Mouse (Mus musculus) heart, postnatal 36 days (tissue): Measurements from ENCODE around the gene Gm28891. TPM values are rescaled to one million over a fixed set of nuclear protein-coding genes. Genes with fewer than 3 reads are reported as not detected.
"Not testable (repeated sequence)": the region's sequence is repeated elsewhere in the genome, so short reads cannot be mapped to it uniquely, and the experiment has no call there.

Source experiments
- DNase-seq, 2 experiments: peaks; one replicate each; pipeline ENCODE4 v3.0.0; 2021 to 2022
- intact Hi-C: fragments of 180-260 bp; cut with DNase I; formaldehyde crosslinking; loops from one replicate; pipeline ENCODE4 v1.15.1; 2025
- total RNA-seq, 2 experiments: library from RNA; stranded (reverse); gene quantifications; 2 replicates each; pipeline ENCODE4 v1.2.3; 2021

The Gm28891 gene
- not detected for total RNA-seq

DNA sequence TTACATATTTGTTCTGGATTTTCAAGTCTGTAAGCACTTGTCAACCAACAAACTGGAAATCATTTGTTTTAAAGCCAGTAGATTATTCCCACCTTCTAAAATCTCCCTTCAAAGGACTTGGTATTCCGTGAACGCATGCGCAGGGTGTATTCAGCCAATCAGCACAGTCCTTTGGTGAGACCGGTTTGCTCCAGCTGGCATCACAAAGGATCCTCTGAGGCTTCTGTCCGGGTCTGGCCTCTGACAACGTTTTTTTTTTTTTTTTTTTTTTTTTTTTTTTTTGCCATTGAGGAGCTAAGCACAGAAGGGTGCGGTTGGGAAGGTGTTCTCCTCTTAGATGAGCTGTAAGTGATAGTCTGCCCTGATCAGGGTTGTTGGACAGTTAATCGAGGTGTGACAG is at the start of gene Gm28891:
Gene Gm28891 (plus strand): TSS at position 301 of the 400 bp plus-strand sequence.
- intact Hi-C loops, DNase-seq: not testable (repeated sequence)
